Mouse (Mus musculus) E14TG2a.4 (cell line): Measurements from ENCODE around the gene Crim1.

Experiments
- CTCF ChIP-seq: conservative IDR thresholded peaks from 2 replicates; pipeline ENCODE4 v1.5.1; 2014; ENCODE audit warnings: low read length
- NANOG ChIP-seq: IDR thresholded peaks from 2 replicates; pipeline ENCODE4 v1.6.1; 2014; ENCODE audit warnings: borderline replicate concordance, low read length, mixed read lengths
- POU5F1 ChIP-seq: IDR thresholded peaks from 2 replicates; pipeline ENCODE4 v1.6.1; 2014; ENCODE audit warnings: low read length, borderline replicate concordance

DNA sequence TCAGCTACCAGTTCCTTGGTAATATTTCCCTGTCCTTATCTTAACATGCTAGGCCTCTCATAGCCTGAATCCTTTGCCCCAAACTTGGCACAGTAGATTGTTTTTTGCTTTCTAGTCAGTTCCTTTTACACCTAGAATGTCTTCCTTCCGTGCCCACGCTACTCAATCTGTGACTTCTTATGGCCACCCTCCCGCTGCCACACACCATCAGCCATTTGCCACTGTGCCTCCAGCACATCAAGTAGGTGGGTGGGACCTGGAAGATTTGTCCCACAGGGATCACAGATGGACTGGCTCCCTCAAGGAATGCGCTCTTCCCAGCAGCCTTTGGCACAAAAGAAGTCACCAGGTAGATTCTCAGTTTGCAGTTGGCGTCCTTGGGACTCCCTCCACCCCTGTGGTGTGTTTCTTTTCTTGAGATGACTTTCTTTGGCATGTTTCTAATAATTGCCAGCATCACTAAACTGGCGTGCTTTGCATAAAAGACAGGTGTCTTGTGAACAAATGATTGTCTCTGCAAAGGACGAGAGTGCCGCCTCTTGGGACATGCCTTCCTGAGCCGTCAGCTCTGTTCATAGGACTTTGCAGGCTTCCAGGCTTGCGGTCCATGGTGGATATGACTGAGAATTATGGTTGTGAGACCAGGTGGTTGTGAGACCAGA, 92.9 kb downstream of the Crim1 start:
- TF ChIP-seq CTCF (no peak), POU5F1 (no peak), NANOG (no peak)
